Mouse (Mus musculus): ENCODE data around the gene Casp8ap2. TPM values are rescaled to one million over a fixed set of nuclear protein-coding genes. Genes with fewer than 3 reads are reported as not detected.

The Casp8ap2 gene
- 10 to 100 TPM; 35.1 to 45.2 TPM for polyA plus RNA-seq (2017; shearing (Covaris generic))

DNA sequence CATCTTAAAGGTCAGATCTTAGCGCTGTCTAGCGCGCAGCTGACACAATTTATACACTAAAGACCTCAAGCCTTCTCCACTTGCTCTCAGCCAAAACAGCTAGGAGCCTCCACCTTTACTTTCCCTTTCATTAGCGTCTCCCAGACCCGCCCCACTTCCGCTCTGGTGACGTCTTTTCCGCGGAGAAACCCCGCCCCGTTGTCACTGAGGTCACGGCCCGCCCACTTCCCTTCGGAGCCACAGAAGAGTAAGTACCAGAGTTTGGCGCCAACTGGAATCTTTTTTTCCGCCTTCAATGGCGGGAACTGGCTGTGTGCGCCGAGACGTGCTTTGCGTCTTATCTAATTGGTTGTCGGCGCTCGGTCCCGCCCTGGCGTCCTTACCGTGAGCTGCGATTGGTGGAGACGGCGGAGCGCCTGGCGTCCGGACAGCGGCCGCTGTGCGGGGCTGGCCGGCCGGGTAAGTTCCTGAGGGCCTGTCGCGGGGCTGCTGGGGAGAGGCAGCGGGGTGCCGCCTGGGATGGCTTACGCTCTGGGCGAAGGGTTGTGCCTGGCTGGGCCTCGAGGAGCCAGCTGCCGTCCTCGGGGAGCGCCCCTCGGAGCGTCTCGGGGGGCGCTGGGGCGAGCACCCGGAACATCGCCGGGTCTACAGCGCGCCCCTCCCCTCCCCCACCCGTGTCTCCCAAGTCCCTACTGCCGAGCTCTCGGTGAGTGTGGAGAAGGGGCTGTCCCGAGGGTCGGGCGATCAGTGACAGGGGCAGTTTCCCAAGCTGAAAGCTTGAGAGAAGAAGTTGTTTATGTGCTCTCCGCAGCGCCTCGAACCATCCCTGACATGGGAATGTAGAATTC is at the start of gene Casp8ap2:
Gene Casp8ap2, plus strand, starts transcription at position 418 of the 848 bp plus-strand sequence.

DNA sequence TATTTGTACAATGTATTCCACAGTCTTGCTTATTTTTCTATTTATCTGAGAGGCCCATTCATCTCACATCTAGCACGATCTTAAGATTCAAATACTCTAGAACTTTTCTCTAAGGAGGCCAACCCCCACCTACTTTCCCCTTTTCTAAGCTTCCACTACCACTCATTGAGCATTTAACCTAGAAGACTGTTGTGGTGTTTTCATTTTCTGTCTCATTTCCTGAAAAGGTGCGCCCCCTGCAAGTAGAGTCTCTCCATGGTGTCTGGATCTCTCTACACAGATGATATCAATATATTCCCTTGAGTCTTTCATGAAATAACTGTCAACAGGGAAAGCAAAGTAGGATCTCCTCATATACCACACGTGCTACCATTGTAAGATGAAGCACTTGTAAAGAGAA is 12.6 kb upstream of the Casp8ap2 start, which contains the start of gene Gja10:
Gene Gja10, minus strand, starts transcription at position 101 of the 400 bp plus-strand sequence.

DNA sequence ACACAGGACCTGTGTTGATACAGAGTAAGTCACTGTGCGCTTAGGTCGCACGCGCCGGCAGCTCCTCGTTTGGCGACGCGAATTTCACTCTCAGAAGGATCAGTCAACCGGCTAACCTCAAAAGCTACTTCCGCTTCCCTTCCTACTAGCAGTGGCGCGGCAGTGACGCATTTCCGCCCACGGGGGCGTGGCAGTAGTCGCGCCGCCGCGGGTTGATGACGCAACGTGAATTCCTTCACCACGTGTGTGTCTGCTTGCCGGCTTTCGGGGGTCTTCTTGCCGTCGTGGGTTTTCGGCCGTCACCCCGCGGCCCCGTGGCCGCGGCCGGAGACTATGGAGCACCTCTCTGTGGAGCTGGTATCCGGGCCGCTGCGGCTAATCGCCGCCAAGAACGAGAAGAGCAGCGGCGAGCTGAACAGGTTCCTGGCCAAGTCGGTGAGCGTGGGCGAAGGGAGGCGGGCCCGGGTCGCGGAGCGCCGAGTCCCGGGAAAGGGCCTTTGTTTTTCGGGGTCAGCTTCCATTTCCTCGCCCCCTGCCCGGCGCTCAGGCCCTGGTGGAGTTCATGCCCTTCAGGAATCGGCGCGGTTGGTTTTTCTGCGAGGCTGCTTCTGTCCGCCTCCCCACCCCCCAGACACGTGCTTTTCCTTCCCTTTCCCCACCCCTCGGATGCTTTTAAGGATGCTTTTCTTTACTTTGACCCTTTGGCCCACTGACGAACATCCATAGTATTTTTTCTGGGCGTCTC is 41.8 kb downstream of the Casp8ap2 start, which contains the start of gene Mdn1:
Gene Mdn1, plus strand, starts transcription at position 202 of the 745 bp plus-strand sequence.

Other genes starting within 250 kb of the Casp8ap2 start
- not detected for gene Gja10, start 12.7 kb upstream of the Casp8ap2 start, polyA plus RNA-seq (2017; shearing (Covaris generic))
- gene Mdn1, start 41.7 kb downstream of the Casp8ap2 start, polyA plus RNA-seq (2017; shearing (Covaris generic)) = 10 to 100 TPM; 27.2 to 27.8 TPM
- 10 to 100 TPM; 46.6 to 67.9 TPM for gene Lyrm2, start 184.8 kb downstream of the Casp8ap2 start, polyA plus RNA-seq (2017; shearing (Covaris generic))

Measured in inflammation-experienced regulatory T-cells (primary cell).